Mouse (Mus musculus): ENCODE results near the gene Nfib.

- TF ChIP-seq CTCF (IDR thresholded peaks at IDR 0.05; ENCODE audit: control insufficient read depth, insufficient read depth, low read length) (no peak), POLR2A (IDR thresholded peaks at IDR 0.05; ENCODE audit: borderline replicate concordance, control insufficient read depth, low read depth, low read length) (no peak)
Observed at GRCm38 (mm10) chr4:82359110-82359509, 346.4 kb downstream of the Nfib start.

All from bone marrow, adult 2 months (tissue).